Mouse (Mus musculus): ENCODE data around the gene Galnt6.

DNA sequence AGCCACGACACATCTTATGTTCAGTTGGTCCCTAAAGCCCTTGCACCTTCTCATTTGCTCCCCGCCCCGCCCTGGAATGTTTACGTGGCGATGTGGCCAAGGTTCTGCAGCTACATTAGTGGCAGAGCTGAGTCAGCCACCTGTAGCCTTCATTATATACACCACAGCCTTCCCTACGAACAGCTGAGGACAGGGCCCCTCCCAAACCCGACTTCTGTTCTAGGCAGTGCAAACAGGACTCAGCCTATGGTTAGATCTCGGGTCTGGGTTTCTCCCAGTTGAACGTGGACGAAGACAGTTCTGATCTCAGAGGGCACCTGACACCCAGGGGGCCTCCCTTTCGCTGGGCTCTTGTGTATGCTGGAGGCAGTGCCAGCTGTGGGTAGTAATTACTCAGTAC, 1.3 kb downstream of the Galnt6 start:
- TF ChIP-seq POLR2A (IDR thresholded peaks at IDR 0.05; ENCODE audit: borderline replicate concordance, extremely low read depth, insufficient read depth, insufficient read length, poor library complexity, severe bottlenecking) (no peak), CTCF (IDR thresholded peaks at IDR 0.05; ENCODE audit: borderline replicate concordance, extremely low read depth, insufficient read depth, insufficient read length) (no peak)
